Mouse (Mus musculus) megakaryocyte-erythroid progenitor cell, adult 5-6 weeks (primary cell): ENCODE results near the gene Erlec1. TPM values are rescaled to one million over a fixed set of nuclear protein-coding genes. Genes with fewer than 3 reads are reported as not detected.
A peak's percentile ranks its signal among the peaks of the same experiment; 100 is the strongest.

Source experiments
- ATAC-seq: replicated peaks from 2 replicates; pipeline ENCODE4 v1.8.0; 2016; ENCODE audit warnings: mild to moderate bottlenecking, inconsistent platforms; ENCODE audit not compliant: severe bottlenecking, poor library complexity, low FRiP score, low TSS enrichment
- total RNA-seq, 2 experiments: library from RNA; stranded (forward) in 1 of 2; stranded (reverse) in 1 of 2; fragments of 200-1000, 215-1000 nt in 1 of 2; fragments of >200 nt in 1 of 2; fragmentation: Nextera tagmentation in 1 of 2; gene quantifications; 2 replicates each; pipeline ENCODE4 v1.2.3; 2014 to 2017

Erlec1 gene
- total RNA-seq, 2 experiments from 2014 or later = 15.9 to 27.0 TPM

- ATAC-seq = peak; percentile 93
Measured at GRCm38 (mm10) chr11:30885171-30885871, 68.8 kb downstream of the Erlec1 start, which contains the start of the genes Gpr75 and Asb3. Gene Gpr75, plus strand, starts transcription at chr11:30885358. Gene Asb3, plus strand, starts transcription at chr11:30885416.

Other genes with a start within 250 kb of the Erlec1 start
- 43.9 and 53.4 TPM in 2 replicates for gene Psme4, start 182.6 kb downstream of the Erlec1 start, total RNA-seq (2014; fragmentation: Nextera tagmentation)
- gene Psme4, start 182.6 kb downstream of the Erlec1 start, total RNA-seq (2017) = 52.4 and 54.8 TPM in 2 replicates
- gene Gpr75, start 69.0 kb downstream of the Erlec1 start, total RNA-seq (2014; fragmentation: Nextera tagmentation) = not detected in 2 replicates
- not detected in 2 replicates for gene Gpr75, start 69.0 kb downstream of the Erlec1 start, total RNA-seq (2017)
- gene Asb3, start 68.9 kb downstream of the Erlec1 start, total RNA-seq (2014; fragmentation: Nextera tagmentation) = 6.9 and 9.6 TPM in 2 replicates
- 15.0 and 19.9 TPM in 2 replicates for gene Asb3, start 68.9 kb downstream of the Erlec1 start, total RNA-seq (2017)
- gene Chac2, start 32.0 kb upstream of the Erlec1 start, total RNA-seq (2014; fragmentation: Nextera tagmentation) = 12.4 and 15.8 TPM in 2 replicates
- 42.7 and 57.7 TPM in 2 replicates for gene Chac2, start 32.0 kb upstream of the Erlec1 start, total RNA-seq (2017)
- gene Gm17332, start 228.1 kb upstream of the Erlec1 start, total RNA-seq (2014; fragmentation: Nextera tagmentation) = not detected in 2 replicates
- not detected in 2 replicates for gene Gm17332, start 228.1 kb upstream of the Erlec1 start, total RNA-seq (2017)